Mouse (Mus musculus) liver, adult (tissue): ENCODE results near the gene Lama5.

Source experiments
- GATA4 ChIP-seq: IDR thresholded peaks from 2 replicates; pipeline ENCODE4 v1.6.1; 2014; ENCODE audit warnings: mild to moderate bottlenecking, low read length; ENCODE audit not compliant: insufficient replicate concordance

Gene Lama5

DNA sequence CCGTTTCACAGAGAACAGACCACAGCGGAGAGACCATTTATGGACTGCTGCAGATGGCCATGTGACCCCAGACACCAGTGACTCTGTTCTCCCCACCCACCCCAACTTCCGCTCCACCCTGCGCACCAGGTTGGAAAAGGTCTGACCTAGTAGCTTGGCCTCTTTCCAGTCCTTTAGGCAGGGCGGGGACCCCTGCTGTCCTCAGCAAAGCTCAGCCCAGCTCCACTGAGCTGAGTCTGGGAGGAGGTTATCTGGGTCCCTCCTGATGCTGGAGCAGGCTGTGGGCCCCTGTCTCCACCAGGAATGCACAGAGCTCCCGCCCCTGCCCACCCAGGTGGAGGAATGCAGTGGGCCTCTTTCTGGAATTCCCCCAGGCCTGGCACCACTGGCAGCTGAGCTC is 9.3 kb upstream of the Lama5 start:
- TF ChIP-seq GATA4, result no peak

DNA sequence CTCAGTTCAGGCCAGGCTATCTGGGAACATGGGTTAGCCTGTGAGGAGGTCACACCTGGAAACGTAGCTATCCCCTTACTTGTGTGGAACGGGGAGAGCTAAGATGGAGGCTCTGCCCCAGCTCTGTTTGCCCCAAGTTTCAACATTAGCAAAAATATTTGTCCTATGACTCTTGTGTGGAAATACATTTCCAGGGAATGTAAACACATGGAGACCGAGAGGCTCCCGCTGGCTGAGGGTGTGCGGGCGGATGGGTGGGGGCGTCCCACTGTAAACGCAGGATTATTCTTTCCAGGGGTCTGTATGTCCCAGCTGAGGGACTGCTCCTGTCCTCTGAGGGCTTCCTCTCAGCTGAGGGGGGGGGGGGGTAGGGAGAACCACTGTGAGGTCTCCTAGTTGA is 8.7 kb upstream of the Lama5 start:
- no peak for TF ChIP-seq GATA4

DNA sequence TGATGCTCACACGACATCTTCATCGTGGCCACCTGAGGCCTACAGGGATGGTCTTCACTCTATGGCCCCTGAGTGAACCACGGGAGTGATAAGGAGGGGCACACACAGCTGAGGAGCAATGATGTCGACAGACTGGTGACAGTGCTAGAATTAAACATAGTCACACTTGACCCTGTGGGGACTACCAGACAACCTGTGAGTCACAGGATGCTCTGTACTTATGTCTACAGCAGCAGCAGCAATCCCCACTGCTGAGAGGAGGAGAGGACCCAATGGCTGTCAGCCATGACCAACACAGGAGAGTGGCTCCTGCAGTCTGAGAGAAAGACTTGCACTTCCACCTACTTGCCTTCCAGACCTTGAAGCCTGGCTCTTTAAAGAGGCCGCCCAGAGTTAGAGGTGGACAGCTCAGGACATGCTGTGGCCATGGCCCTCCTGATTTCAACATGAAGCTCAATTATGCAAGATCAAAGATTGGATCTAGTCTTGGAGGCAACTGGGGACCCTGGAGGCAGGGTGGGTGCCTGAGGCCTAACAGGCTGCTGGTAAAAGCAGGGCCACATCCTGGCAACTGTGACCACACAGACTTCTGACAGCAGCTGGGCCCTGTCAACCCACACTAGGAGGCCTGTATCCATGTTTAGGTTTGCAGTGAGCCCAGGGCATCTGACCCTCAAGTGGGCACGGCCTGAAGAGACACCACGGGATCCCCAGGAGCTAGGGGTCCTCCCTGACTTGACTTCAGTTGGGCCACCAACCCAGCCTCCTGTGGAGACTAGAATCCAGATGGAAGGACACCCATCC is 7.6 kb upstream of the Lama5 start:
- no peak for TF ChIP-seq GATA4

DNA sequence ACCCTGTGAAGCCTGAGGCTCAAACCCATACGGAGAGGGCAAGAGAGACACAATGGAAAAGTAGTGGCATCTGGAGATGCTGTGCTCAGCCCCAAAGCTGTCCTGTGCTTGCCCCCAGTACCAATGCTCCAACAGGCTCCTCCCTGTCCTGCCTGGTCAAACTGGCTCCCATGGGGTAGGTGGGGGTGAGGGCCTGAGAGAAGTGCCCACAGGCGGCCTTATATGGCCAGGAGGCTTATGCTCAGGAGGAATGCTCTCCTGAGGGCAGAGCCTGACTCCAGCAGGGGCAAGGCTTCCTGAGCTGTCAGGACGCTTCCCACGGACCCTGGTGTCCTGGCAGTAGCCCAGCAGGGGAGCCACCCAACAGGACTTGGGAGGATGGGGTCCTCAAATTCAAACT is 4.8 kb upstream of the Lama5 start:
- no peak for TF ChIP-seq GATA4

DNA sequence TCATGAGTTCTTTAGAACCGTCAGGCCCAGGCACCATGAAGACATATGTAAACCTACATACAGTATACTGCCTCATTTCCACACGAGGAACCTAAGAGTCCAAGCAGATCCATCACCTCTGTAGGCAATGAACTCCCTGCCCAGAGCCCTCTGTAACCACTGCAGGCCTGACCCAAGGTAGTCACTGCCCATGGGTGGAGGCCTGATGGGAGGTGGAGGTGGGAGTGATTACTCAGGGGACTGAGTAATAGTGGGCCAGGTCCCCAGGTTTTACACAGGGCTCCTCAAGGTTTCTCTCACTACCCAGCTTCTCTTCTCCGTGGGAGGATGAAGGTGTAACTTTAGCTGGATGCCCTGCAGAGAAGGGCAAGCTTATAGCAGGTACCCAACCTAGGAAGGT is 3.5 kb upstream of the Lama5 start:
- TF ChIP-seq GATA4, result no peak

DNA sequence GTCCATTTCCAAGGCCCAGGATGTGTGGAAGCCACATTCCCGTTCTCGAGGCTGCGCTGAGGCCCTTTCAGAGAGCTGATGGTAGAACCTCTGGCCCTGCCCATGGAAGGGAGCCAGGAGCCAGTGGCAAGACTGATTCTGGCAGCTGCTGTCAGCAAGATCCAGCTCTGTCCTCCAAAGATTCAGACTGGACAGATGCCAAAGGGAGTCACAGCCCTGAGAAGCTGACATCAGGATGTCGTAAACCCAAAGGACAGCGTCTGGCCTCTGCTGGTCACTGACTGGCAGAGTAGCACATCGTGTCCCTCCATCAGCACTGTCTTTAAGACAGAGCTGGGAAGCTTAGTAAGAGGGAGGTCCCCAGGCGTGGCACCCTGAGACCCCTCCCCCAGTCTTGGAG is 2.9 kb upstream of the Lama5 start:
- TF ChIP-seq GATA4, result no peak

DNA sequence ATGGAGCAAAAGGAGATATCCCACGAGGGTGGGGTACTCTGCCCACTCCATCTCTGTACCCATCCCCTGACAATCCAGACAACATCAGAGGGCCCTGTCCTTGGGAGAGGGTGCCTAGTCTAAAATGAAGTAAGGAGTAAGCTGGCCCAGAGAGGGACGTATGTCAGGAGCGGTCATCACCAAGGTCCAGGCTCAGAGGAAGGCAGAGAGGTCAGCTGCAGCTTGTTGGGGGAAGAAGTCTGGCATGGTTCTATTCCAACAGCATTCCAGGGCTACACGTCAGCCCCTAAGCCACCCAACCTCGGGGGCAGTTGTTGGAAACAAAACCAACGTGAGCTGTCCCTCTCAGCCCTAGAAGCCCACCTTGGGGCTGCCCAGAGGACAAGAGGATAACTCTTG is 2.4 kb upstream of the Lama5 start:
- TF ChIP-seq GATA4, result no peak

DNA sequence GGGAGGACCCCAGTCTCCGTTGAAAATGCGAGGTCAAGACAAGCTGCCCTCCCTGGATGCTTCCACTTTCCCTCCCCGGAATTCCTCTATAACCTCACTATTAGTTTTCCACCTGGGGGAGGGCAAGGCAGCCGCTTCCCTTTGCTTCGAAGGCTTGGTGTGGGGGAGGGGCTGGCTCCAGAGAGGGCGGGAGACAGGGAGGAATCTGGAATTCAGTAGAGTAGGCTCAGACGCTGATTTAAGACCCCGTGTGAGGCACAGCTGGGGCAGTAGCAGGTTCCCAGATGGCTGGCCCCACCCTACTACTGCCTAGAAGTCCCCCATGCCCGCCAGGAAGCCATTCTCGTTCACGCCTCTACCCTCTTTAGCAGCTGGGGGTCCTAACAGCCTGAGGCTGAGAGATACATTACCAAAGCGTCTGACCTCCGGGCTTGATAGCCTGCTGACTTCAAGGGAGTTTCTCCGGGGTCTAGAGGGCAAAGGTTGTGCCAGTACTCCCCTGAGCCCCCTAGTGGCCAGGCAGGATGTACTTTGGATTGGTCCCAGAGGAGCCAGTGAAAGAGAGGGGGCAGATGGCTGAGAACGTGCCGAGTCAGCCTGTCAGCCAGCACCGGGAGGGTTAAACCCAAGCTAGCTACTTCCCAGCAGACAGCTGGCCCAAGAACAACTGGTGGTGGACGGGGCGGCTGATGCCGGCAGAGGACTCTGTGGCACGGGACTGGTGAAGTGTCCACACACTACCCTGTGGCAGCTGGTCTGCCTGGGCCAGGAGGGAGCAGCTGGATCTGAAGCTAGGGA is 1.8 kb upstream of the Lama5 start:
- no peak for TF ChIP-seq GATA4

DNA sequence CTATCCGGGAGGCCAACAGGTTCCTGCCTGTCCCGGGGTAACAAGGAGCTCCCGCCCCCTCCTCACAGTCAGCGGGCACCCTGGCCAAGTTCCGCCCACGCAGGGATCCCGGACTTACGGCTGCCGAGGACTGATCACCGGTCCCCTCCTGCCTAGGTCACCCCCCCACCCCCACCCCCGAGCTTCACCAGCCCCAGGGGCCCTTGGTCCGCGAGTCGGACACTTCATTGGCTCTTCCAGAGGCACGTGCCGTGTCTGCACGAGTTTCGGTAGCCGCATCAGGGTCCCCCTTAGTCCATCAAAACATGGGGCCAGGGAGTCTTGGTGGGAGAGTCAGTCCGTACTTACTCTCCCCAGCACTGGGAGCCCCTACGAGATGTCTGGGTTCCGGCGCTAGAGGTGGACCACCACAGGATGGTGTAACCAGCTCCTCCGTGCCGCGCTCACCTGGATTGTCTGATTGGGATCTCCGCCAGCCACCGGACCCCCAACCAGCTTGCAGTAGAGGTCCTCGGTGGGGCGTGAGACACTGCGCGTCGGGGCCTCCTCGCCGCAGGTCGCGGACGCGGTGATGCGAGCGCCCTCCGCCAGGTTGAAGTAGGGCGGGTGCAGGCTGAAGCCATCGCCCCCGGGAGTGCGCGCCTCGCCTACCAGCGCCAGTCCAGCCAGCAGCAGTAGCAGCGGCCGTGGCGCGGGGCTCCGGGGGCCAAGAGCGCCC is 456 bp downstream of the Lama5 start:
- no peak for TF ChIP-seq GATA4

DNA sequence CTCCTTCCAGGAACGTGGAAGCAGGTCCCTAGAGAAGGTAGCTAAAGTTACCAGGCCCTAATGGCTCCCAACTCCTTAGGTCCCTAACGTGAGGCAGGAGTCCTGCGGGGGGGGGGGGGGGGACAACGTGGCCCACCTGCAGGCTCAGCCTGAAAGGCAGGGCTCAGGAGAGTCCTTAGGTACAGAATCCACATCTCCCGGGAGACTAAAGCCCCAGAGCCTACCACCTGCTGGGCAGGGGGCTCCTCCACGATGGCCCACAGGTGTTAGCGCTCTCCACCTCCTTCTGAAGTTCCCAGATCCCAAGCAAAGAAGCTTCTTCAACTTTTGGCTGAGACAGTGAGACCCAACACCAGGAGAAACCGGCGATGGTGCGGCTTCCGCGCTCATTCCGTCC is 1.0 kb downstream of the Lama5 start:
- no peak for TF ChIP-seq GATA4

DNA sequence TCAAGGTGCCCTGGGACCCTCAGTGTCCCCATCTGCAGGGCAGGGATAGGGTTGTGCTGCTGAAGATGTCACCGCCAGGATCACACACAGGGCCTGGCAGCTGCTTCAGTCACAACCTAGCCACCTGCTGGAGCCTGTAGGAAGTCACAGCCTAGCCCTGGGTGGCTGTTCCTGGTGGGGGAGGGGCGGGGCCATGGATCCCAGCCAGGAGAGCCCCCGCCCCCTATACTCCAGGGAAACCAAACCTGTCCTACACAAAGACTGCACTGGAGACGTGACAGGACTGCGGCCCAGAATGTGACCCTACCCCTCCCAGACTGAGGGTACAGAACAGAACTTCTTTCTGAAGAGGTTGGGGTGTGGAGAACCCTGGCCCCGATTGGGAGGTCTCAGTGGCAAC is 3.4 kb downstream of the Lama5 start:
- TF ChIP-seq GATA4, result no peak

DNA sequence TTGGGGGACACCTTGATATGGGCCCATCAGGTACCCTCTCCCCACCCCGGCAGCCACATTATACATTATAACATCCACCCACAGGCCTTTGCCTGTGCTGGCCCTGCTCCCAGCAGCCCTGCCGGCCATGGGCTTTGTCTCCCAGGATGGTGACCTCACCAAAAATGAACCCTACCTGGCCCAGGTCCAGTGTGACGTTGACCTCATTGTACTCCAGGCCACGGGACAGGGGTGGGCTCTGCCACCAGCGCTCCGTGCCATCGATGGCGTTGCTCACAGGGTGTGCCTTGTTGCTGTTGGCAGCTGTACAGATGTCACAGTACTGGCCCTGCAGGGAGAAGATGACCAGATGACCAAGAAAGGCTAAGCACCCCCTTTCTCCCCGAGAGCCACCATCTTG is 4.6 kb downstream of the Lama5 start:
- TF ChIP-seq GATA4, result no peak

DNA sequence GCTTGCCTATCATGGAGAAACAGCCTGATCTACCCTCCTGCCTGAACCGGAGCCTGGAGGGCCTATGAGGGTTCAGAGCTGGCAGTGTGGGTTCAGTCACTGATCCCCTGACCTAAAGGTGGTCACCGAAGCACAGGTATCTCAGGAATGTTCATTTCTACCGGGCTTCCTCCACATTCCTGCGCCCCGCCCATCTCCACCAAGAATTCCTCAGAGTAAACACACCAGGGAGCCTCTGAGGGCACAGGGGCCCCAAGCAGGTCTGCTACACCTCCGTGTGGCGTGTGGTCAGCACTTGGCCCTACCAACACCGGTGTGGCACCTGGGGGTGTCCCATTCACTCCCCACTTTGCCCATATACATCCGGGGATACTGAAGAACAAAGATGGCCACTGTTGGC is 5.5 kb downstream of the Lama5 start:
- no peak for TF ChIP-seq GATA4

DNA sequence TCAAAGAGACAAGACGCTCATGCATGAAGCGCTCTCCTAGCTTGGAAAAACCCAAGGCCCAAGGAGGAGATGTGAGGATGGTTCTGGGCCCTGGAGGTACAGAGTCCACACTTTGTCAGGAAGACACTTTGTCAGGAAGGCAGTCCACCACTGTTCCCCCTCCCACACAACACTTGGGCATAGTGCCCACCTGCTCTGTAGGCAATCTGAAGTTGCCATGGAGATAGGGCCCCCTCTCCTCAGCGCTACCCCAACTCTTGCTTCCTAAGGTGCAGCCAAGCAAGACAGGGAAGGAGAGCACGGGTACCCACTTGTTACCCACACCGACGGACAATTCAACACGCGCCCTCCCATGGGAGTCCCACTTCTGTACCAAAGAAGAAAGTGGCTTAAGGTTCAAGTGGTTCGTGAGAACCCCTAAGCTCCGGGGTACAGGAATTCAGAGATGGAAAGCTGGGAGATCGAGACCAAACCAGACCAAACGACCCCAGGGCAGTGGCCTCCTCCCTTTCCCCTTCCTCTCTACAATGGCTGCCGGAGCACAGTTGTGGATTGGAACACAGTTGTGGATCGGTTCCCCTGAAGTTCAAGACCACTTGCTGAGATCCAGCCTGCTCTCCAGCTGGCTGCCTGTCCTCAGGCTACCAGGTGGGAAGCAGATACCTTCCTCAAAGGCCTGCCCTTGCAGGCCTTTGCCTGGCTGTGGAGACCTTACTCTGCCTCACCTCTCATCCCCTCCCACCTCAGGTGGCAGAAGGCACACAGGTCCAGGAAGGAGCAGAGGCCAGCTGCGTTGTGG is 6.3 kb downstream of the Lama5 start:
- TF ChIP-seq GATA4, result no peak

DNA sequence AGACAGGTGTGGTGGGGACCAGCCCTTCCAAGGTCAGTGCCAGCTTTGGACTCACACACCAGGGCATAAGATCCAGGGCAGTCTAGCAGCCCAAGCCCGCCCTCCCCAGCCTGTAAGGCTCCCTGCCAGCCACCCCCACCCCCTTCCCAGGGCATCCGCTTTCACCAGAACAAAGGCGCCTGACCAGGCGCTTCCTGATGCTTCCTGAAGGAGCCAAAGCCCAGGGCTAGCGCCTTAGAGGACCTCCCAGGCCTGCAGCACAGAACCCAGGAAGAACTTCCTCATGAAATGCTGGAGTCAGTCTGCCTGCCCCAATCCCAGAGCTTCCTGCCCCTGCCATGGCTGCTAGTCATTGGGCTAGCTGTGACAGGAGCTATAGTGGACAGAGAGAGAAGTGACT is 7.0 kb downstream of the Lama5 start:
- TF ChIP-seq GATA4, result no peak
